8 mouse cellular contexts compared by ENCODE assay signal in genomic region chr6:115761995-115762756, GRCm38 (mm10). TPM values are rescaled to one million over a fixed set of nuclear protein-coding genes. Genes with fewer than 3 reads are reported as not detected.
DNase-seq lines count a peak whose midpoint lies in the region; ATAC-seq and TF ChIP-seq lines count a peak whose summit lies in the region.

TSS of gene Tmem40 (minus strand) at chr6:115762410.

- peak within 1 kb of the TSS; percentile 8; the same call in 1 of the 2 replicates for H3K4me2 ChIP-seq in kidney, postnatal 0 days (ENCODE audit: low read length)

- H3K4me1 ChIP-seq in kidney, postnatal 0 days (replicated peaks; ENCODE audit: insufficient read depth, low read length) = peaks cover 5% of the 10 kb centered on the region; the same call in 1 of the 2 replicates

- no peak for TF ChIP-seq CTCF in kidney, postnatal 0 days (IDR thresholded peaks at IDR 0.05; ENCODE audit: low read depth)
- no peak for TF ChIP-seq CTCF in gastrocnemius, adult 2 months (IDR thresholded peaks at IDR 0.05)

- H3K36me3 ChIP-seq in kidney, postnatal 0 days (ENCODE audit: insufficient read depth, low read length) = no peaks in the 10 kb centered on the region

- H3K9me3 ChIP-seq in kidney, postnatal 0 days (replicated peaks; ENCODE audit: low read length) = no peaks in the 10 kb centered on the region

- WGBS in kidney, postnatal 0 days = 4% methylated on average over 8 of the region's 9 CpGs

- no peak within 1 kb of the TSS for H3K9ac ChIP-seq in kidney, postnatal 0 days (ENCODE audit: low read depth, low read length)

- no peak within 1 kb of the TSS for H3K4me3 ChIP-seq in kidney, postnatal 0 days (replicated peaks; ENCODE audit: low read depth, low read length)
- no peak within 1 kb of the TSS for H3K4me3 ChIP-seq in gastrocnemius, adult 2 months

- intact Hi-C loops in gastrocnemius, adult 2 months (cut with DNase I) = no loop called here

- no peaks in the 10 kb centered on the region for H3K27me3 ChIP-seq in kidney, postnatal 0 days (ENCODE audit: insufficient read depth, low read length)

- H3K27ac ChIP-seq in kidney, postnatal 0 days = peak within 1 kb of the TSS; percentile 47
- H3K27ac ChIP-seq in gastrocnemius, adult 2 months = no peak within 1 kb of the TSS

- ATAC-seq in kidney, postnatal 0 days (replicated peaks; ENCODE audit: low FRiP score, low read depth) = no peak
- ATAC-seq in activated CD4-positive, CD25-positive, alpha-beta regulatory T cell, adult 4 months = peak; percentile 56

- DNase-seq in kidney, postnatal 0 days (ENCODE audit: low spot score) = peak; percentile 47
- DNase-seq in kidney, adult 9 months = no peak
- peak; percentile 63 for DNase-seq in induced T-regulatory cell, adult 2 months (ENCODE audit: low read depth)
- peak; percentile 62 for DNase-seq in mesoderm, embryonic 11.5 days (ENCODE audit: low read depth, low spot score)
- DNase-seq in gastrocnemius, adult 2 months = no peak
- no peak for DNase-seq in layer of hippocampus, postnatal 25 days (ENCODE audit: extremely low spot score in 1 of 2, low spot score in 1 of 2)
- DNase-seq in left cerebral cortex, adult 8-10 months (ENCODE audit: low spot score in 2 of 2) = no peak

RNA-seq across cellular contexts. Expression of gene Tmem40, which starts in this region (rescaled TPM):
- polyA plus RNA-seq in kidney, postnatal 0 days (2015; fragmentation: Nextera tagmentation; extraction: Ambion mirVana) = 1.0 and 1.8 TPM in 2 replicates
- polyA plus RNA-seq in activated CD4-positive, CD25-positive, alpha-beta regulatory T cell, adult 4 months (2017; shearing (Covaris generic)) = not detected
- total RNA-seq in gastrocnemius, adult 2 months (2021) = under 1 TPM in 1 of 2 experiments, not detected in 1; 0.28 TPM
- under 1 TPM in 1 of 2 experiments, not detected in 1; 0.62 TPM for total RNA-seq in layer of hippocampus, postnatal 25 days (2021)
- total RNA-seq in left cerebral cortex, adult 8-10 months (2022) = 1 to 10 TPM in 3 of 4 experiments, under 1 TPM in 1; 0.57 to 1.8 (median 1.6) TPM

Comparison
In these comparisons a context has a peak if more than half of its experiments do, and no peak if none do; other contexts are left out.
1. DNase-seq: peak in kidney, postnatal 0 days (single experiment), induced T-regulatory cell, adult 2 months (single experiment) and mesoderm, embryonic 11.5 days (single experiment); none in kidney, adult 9 months (single experiment), gastrocnemius, adult 2 months (single experiment), layer of hippocampus, postnatal 25 days (0 of 2) and left cerebral cortex, adult 8-10 months (0 of 2).
2. Peak in ATAC-seq in activated CD4-positive, CD25-positive, alpha-beta regulatory T cell, adult 4 months; RNA of the gene not detected or under 1 TPM.